Mouse (Mus musculus) olfactory bulb, adult 2 months (tissue): ENCODE results near the gene Ell.

Experiments used
- CTCF ChIP-seq: fragments of 200-500 bp; IDR thresholded peaks from 2 replicates; pipeline ENCODE4 v1.5.1; 2012; ENCODE audit warnings: low read depth, mild to moderate bottlenecking, low read length, moderate library complexity; ENCODE audit not compliant: insufficient read depth
- POLR2A ChIP-seq: fragments of 200-500 bp; IDR thresholded peaks from 2 replicates; pipeline ENCODE4 v1.6.1; 2012; ENCODE audit warnings: mild to moderate bottlenecking, low read depth, low read length, moderate library complexity; ENCODE audit not compliant: insufficient read depth

GRCm38 (mm10) chr8:70540013-70540506 lies 803 bp downstream of the Ell start:
- TF ChIP-seq CTCF (no peak), POLR2A (no peak)
